Mouse (Mus musculus) kidney, adult 2 months (tissue): Measurements from ENCODE around the gene Lpar2.

Experiments used
- CTCF ChIP-seq: fragments of 200-500 bp; conservative IDR thresholded peaks from 2 replicates; pipeline ENCODE4 v1.5.1; 2011; ENCODE audit warnings: low read depth, mild to moderate bottlenecking, control low read depth, low read length, moderate library complexity, mixed read lengths; ENCODE audit not compliant: insufficient read depth, insufficient read length
- POLR2A ChIP-seq: fragments of 200-500 bp; IDR thresholded peaks from one replicate; pipeline ENCODE4 v1.6.1; 2011; ENCODE audit warnings: low read depth, low read length, control low read depth

GRCm38 (mm10) chr8:69870907-69871306 is 48.7 kb downstream of the Lpar2 start:
- TF ChIP-seq CTCF (no peak), POLR2A (no peak)
